Mouse (Mus musculus): Measurements from ENCODE around the gene Ntn1. TPM values are rescaled to one million over a fixed set of nuclear protein-coding genes. Genes with fewer than 3 reads are reported as not detected.

Gene Ntn1
- total RNA-seq, 1 experiment from 2014 or later: not detected

GRCm38 (mm10) chr11:68386589-68387440, 13.8 kb downstream of the Ntn1 start:
- ATAC-seq (replicated peaks; ENCODE audit: insufficient number of reproducible peaks, low FRiP score, low TSS enrichment, poor library complexity, severe bottlenecking): no peak

GRCm38 (mm10) chr11:68385921-68386588, 14.6 kb downstream of the Ntn1 start:
- ATAC-seq (replicated peaks; ENCODE audit: insufficient number of reproducible peaks, low FRiP score, low TSS enrichment, poor library complexity, severe bottlenecking): no peak

DNA sequence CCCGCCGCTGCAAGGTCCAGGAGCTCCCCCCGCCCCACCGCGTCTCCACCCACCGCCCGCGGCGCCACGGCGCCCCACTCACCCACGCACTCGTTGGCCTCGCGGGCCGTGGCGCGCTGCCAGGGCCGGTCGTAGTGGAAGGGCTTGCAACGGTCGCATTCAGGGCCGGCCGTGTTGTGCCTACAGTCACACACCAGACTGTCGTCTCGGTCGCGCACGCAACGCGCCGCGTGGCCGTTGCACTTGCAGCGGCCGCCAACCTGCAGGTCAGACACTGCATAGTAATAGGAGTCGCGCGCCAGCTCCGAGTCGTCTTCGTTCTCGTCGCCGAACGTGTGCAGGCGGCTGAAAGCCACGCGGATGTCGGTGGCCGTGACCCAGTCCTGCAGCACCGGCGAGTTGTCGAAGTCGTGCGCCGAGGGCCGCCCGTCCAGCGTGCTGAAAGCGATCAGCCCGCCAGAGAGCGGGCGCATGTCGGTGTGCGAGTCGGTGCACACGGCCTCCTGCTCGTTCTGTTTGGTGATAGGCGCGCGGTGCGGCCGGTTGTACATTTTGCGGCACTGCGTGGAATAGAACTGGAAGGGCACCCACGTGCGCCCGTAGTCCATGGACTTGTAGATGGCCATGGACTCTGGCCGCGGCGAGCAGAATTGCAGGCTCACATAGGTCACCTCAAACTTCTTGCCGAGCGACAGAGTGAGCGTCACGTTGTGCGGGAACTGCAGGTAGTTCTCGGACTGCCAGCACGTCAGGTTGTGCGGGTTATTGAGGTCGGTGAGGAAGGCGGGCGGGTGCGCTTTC, 15.4 kb downstream of the Ntn1 start:
- ATAC-seq (replicated peaks; ENCODE audit: insufficient number of reproducible peaks, low FRiP score, low TSS enrichment, poor library complexity, severe bottlenecking): no peak

GRCm38 (mm10) chr11:68384592-68385020, 16.0 kb downstream of the Ntn1 start:
- ATAC-seq (replicated peaks; ENCODE audit: insufficient number of reproducible peaks, low FRiP score, low TSS enrichment, poor library complexity, severe bottlenecking): no peak

DNA sequence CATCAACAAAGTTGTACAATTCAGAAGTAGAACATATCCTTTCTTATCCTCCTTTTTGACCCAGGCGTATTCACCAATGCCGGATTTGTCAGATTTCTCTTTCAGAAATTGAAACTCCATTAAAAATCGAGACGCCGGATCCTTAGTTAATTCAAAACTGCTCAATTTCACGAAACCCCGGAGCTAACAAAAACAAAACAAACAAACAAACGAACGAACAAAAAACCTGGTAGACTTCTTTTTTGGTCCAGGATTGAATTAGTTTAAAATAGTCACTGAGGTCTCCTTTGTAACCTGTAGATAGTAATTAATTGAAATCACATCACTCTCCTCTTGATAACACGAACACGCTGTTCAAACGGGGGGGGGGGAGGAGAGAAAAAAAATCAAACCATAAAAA, 16.5 kb downstream of the Ntn1 start:
- ATAC-seq (replicated peaks; ENCODE audit: insufficient number of reproducible peaks, low FRiP score, low TSS enrichment, poor library complexity, severe bottlenecking): no peak

DNA sequence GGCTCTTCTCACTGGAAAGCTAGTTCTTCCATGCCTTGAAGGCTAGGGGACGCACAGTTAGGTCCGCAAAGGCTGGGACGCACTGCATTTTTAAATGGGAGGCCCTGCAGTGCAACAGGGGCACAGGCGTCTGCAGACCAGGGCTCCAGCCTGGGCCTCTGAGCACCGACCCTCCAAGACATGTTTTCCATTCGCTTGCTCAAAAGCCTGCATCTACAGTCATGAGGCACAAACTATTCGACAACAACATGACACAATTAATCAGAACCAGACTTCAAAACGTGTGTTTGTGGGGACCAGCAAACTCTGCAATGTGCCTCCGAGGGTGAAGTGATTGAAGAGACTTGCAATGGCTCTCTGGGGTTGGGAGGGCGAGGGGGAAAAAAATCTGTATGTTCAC, 17.1 kb downstream of the Ntn1 start:
- ATAC-seq (replicated peaks; ENCODE audit: insufficient number of reproducible peaks, low FRiP score, low TSS enrichment, poor library complexity, severe bottlenecking): no peak

DNA sequence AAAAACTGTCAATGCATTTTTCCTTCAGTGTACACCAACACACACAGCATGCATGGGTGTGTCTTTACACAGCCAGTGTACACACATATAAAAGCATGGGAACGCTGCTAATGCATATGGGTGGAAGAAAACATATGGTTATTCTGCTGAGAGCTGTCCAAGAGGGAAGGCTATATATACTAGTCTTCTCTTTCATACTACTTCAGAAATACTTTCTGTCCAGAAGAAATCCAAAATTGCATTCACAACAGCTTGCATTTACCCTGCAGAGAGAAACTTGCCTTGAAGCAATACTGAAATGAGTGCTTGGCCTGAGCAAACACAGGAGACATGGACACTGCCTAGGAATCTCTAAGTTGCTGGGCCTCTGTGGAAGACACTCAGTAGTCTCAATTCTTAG, 18.8 kb downstream of the Ntn1 start:
- ATAC-seq (replicated peaks; ENCODE audit: insufficient number of reproducible peaks, low FRiP score, low TSS enrichment, poor library complexity, severe bottlenecking): no peak

- no peak for ATAC-seq (replicated peaks; ENCODE audit: insufficient number of reproducible peaks, low FRiP score, low TSS enrichment, poor library complexity, severe bottlenecking)
Observed at GRCm38 (mm10) chr11:68381318-68381717, 19.3 kb downstream of the Ntn1 start.

DNA sequence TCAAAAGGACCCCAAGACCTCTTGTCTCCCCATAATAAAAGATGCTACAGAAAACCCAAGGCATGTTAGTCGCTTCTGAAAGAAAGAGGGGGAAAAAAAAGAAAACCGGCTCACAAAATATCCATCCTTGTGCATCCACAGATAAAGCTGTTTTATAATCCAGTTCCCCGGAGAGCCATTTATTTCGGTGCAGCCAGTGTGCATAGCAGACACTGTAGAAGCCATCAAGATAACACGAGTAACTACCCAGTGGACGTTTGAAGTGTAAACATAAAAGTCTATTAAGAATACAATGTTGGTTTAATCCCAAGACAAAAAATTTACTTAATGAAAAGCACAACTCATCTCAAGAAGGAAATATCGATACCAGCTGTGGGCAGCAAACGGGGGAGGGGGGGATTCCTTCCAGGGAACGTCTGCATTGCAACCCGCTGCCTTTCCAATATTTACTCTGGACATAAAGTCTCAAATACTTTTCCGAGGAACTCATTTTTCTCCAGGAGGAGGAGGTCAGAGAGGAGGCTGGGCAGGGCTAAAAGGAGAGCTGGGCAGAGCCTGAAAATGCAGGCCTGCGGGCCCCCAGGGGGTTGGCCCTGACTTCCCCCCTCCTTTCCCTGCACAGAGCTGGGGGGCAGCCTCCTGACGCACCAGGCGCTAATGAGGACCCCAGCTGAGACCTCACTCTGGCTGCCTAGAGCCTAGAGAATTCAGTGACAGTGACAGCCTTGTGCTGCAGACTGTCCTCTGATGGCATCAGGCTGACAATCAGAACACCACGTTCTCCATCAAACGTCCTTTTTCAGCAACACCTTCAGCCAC, 21.5 kb downstream of the Ntn1 start:
- no peak for ATAC-seq (replicated peaks; ENCODE audit: insufficient number of reproducible peaks, low FRiP score, low TSS enrichment, poor library complexity, severe bottlenecking)

GRCm38 (mm10) chr11:68378419-68378818, 22.2 kb downstream of the Ntn1 start:
- no peak for ATAC-seq (replicated peaks; ENCODE audit: insufficient number of reproducible peaks, low FRiP score, low TSS enrichment, poor library complexity, severe bottlenecking)

- no peak for ATAC-seq (replicated peaks; ENCODE audit: insufficient number of reproducible peaks, low FRiP score, low TSS enrichment, poor library complexity, severe bottlenecking)
Observed at GRCm38 (mm10) chr11:68373105-68373504, 27.5 kb downstream of the Ntn1 start.

- no peak for ATAC-seq (replicated peaks; ENCODE audit: insufficient number of reproducible peaks, low FRiP score, low TSS enrichment, poor library complexity, severe bottlenecking)
Observed at GRCm38 (mm10) chr11:68371609-68372008, 29.0 kb downstream of the Ntn1 start.

GRCm38 (mm10) chr11:68356901-68357300, 43.7 kb downstream of the Ntn1 start:
- no peak for ATAC-seq (replicated peaks; ENCODE audit: insufficient number of reproducible peaks, low FRiP score, low TSS enrichment, poor library complexity, severe bottlenecking)

- no peak for ATAC-seq (replicated peaks; ENCODE audit: insufficient number of reproducible peaks, low FRiP score, low TSS enrichment, poor library complexity, severe bottlenecking)
Observed at GRCm38 (mm10) chr11:68355561-68355960, 45.1 kb downstream of the Ntn1 start.

DNA sequence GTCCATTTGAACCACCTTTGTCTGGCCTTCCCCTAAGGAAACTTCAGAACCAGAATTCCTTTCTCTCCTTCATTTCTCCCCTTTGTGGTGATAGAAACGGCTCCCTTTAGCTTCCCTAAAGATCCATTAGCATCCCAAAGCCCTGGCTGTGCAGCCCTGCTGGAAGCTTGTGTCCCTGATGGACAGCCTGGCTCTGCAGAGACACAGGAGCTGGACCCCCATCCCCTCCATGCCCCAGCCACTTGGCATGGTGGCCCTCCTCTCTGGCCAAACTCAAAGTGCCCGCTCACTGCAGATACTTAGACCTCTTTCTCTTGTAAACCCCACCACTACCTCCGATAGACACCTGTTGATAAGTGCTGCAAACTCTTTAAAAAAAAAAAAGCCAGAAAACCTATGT, 45.8 kb downstream of the Ntn1 start:
- ATAC-seq (replicated peaks; ENCODE audit: insufficient number of reproducible peaks, low FRiP score, low TSS enrichment, poor library complexity, severe bottlenecking): no peak

GRCm38 (mm10) chr11:68352236-68352635, 48.4 kb downstream of the Ntn1 start:
- no peak for ATAC-seq (replicated peaks; ENCODE audit: insufficient number of reproducible peaks, low FRiP score, low TSS enrichment, poor library complexity, severe bottlenecking)

- ATAC-seq (replicated peaks; ENCODE audit: insufficient number of reproducible peaks, low FRiP score, low TSS enrichment, poor library complexity, severe bottlenecking): no peak
Observed at GRCm38 (mm10) chr11:68348851-68349250, 51.8 kb downstream of the Ntn1 start.

DNA sequence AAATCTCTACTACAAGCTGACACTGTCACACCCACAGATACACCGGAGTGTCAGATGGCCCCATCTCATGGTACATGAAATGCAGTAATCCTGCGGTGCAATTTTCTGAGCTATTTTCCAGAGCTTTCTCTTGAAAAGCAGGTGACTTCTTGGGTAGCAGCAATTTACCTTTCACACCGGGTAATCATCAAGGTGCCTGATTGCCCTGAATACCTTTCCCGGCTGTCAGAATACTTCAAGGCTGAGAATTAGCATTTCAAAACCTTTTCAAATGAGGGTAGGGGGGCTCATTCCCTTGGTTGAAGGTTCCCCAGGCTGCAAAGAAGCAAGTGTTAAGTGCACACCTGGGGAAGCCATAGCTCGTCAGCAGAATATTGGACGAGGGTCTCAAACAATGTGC, 52.5 kb downstream of the Ntn1 start:
- ATAC-seq (replicated peaks; ENCODE audit: insufficient number of reproducible peaks, low FRiP score, low TSS enrichment, poor library complexity, severe bottlenecking): no peak

DNA sequence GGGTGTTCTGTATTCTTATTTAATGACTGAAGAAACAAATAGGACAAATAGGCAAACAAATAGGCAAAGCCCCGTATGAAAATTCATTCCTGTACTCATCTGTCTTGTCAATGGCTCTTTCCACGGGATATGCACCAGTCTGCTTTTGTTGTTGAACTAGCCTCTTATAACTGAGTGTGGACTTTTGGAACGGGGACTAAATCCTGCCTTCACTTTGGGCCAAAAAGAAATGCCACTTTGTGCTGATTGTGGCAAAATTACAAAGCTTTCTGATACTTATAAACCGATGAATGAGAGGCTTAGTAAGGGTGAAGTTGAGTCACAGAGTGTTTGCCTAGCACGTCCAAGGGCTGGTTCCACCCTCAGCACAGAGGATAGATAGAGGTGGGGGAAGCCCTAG, 53.1 kb downstream of the Ntn1 start:
- no peak for ATAC-seq (replicated peaks; ENCODE audit: insufficient number of reproducible peaks, low FRiP score, low TSS enrichment, poor library complexity, severe bottlenecking)
